Mouse (Mus musculus) testis, postnatal 14 days (tissue): Measurements from ENCODE around the gene Steap4.
"Not testable (repeated sequence)": the region's sequence is repeated elsewhere in the genome, so short reads cannot be mapped to it uniquely, and the experiment has no call there.

Source experiments
- DNase-seq: peaks from one replicate; pipeline ENCODE4 v3.0.0; 2021; ENCODE audit warnings: low spot score

The Steap4 gene

GRCm38 (mm10) chr5:7960176-7960575 lies at the start of gene Steap4:
Gene Steap4 (plus strand): TSS chr5:7960457.
- DNase-seq = peak; percentile 27

DNA sequence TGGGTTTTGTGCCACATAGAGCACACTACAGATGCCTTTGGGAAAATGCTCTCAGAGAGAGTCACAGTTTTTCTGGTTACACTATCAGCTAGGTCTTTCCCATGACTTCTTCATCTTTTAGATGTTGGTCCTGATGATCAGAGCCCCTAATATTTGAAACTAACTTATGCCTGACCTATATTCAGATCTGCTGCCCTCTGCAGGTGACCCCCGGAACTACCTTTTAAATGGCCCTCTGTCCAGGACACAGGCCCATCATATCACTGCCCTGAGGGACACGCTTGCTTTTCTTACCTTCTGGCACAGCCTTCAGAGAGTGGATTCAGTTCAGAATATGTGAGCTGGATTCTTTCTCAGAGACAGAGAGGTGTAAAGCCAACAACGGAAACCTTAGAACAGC lies 48.3 kb upstream of the Steap4 start:
- no peak for DNase-seq

DNA sequence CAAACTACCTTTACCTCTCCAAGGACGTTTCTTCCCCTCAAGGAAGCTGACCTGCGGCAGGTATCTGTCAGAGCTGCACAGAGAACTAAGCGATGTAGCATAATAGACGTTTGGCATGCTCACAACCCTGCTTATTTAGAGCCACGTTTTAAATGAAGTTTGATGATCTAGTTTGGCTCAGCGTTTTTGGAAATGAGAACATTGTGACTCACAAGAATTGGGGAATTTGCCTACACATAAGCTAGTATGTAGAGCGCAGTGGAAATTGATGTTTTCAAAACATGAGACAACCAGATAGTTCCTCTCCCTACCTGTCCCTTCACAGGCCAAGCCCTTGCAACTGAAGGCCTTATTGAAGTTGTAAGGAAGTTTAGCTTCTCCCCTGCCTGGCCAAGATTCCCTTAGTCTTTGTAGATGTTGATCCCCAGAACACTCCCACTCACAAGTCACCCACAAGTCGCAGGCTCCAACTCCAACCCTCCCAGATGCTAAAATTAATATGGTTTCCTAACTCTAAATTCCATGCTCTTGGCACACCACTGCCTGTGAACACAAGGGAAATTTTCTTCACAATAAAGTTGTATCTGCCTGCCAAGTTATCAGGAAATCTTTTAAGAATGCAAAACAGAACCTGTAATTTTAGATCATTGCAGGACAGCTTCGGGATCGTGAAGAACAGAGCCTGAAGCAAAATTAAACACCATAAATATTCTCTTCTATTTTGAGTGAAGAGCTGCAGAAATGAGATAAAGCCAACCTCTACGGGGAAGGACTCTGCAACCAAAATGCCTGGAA lies 42.6 kb upstream of the Steap4 start:
- no peak for DNase-seq

GRCm38 (mm10) chr5:7918296-7918579 lies 42.0 kb upstream of the Steap4 start:
- no peak for DNase-seq

DNA sequence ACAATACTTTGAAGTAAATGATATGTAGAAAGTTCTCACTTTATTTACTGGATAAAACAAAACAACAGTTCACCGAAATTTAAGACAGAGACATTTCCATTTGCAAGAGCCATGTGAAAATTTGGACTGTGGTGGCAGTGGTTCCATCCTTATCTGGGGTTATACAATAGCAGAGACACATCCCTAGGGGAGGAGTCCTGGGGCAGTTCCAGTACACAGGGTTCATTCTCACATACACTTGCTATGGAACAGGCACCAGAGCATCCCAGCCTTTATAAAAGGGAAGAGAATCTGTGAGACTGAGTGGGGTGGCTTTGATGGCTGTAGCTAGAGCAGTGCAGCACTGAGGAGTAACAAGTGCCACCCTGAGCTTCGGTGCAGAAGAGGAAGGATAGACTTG lies 40.6 kb upstream of the Steap4 start:
- DNase-seq = no peak

- no peak for DNase-seq
Measured at GRCm38 (mm10) chr5:7922751-7923150, 37.5 kb upstream of the Steap4 start.

DNA sequence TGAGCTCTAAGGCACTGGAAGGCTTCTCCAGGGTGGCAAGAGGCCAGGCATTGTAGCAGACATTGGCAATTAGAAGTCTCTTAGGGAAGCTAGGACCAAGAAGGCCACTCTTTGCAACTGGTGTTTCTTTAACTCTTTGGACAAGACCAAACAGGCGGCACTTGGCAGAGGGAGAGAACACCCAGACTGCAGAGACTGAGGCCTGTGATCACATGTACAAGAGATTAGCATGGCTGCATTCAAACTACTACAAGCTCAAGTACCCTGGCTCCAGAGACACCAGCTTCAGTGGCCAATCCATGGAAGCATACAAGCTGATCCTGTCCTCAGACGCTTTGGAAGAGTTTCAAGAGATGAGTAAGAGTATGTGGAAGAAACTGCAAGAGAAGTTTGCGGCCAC lies 36.6 kb upstream of the Steap4 start:
- DNase-seq = no peak

- no peak for DNase-seq
Measured at GRCm38 (mm10) chr5:7932234-7933221, 27.7 kb upstream of the Steap4 start.

- DNase-seq = not testable (repeated sequence)
Measured at GRCm38 (mm10) chr5:7933495-7933894, 26.8 kb upstream of the Steap4 start.

- no peak for DNase-seq
Measured at GRCm38 (mm10) chr5:7933933-7934675, 26.2 kb upstream of the Steap4 start.

DNA sequence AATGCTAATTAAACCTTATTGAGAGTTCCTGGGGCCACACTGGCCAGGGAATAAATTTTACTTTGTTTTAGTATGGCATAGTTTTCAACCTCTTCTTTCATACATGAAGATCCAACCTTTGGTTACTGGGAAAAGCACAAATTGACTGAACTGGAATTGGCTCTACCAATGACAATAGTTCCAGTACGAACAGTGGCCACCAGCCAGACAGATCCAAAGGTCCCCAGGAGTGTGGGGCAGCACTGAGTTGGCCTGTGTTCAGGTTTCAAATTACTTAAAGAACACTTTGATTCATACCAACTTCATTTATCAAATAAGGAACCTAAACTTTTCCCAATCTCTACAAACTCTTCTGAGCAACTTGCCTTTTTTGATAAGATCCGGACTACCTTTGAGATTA lies 5.4 kb upstream of the Steap4 start:
- DNase-seq = no peak

DNA sequence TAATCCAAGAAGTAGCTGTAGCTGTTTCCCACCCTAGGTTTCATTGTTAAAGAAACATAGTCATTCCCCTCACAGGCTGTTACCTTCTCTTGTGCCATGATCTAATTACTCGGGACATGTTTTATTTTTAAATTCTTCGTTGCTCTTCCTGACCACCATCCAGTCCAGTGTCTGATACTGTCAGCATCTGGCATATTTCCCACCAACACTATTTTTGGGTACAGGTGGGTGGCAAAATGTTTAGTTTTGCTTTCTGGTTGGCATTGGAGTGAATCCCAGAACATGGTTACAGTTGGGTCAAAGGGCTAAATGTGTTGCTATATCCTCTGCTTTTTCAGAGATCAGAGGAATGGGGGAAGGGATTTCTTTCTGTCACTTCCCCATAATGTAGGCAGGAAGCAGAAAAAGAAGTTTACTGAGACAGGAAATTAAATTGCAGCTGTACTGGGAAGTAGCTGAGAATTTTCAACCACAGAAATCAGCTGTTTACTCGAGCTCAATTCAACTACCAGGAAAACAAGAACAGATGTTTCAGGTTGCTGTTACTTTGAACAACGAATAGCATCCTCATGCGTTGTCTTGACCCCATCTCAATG lies 4.8 kb upstream of the Steap4 start:
- no peak for DNase-seq

DNA sequence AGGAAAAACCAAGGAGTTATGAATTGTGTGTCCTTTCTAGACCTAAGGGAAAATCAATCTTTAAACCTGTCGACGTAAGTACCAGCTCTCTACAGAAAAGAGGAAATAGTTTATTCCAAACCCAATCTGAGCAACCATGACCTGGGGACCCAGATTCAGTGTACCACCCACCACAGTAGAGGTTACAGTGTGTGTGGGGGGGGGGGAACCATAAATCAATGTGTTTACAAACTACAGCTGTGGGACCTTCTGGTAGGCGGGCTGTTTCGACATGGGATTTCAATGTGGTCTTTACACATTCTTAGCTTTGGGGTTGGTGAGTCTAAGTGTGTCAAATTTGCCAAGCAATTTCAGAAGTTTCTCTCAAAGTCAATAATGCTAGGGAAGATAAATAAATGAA lies 2.2 kb upstream of the Steap4 start:
- DNase-seq = no peak

- no peak for DNase-seq
Measured at GRCm38 (mm10) chr5:7959286-7959685, 971 bp upstream of the Steap4 start.

DNA sequence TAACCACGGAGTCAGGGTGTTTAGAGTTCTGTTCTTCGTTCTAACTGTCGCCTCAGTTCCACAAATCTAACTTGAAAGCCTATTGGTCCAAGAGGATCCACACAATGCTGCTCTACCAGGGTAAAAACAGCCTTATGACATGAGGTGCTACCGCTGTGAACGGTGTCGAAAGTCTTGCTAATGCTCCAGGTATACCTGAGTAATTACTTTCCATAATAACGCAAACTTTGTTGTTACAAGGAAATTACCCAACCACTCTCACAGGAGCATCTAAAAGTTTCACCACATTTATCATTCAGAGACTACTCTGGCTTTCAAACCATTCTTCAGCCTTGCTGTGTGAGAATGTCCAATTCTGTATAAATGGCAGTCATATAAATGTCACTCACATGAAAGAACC lies 856 bp downstream of the Steap4 start:
- no peak for DNase-seq

- DNase-seq = no peak
Measured at GRCm38 (mm10) chr5:7965281-7965680, 5.0 kb downstream of the Steap4 start.

- no peak for DNase-seq
Measured at GRCm38 (mm10) chr5:7968152-7968551, 7.9 kb downstream of the Steap4 start.

DNA sequence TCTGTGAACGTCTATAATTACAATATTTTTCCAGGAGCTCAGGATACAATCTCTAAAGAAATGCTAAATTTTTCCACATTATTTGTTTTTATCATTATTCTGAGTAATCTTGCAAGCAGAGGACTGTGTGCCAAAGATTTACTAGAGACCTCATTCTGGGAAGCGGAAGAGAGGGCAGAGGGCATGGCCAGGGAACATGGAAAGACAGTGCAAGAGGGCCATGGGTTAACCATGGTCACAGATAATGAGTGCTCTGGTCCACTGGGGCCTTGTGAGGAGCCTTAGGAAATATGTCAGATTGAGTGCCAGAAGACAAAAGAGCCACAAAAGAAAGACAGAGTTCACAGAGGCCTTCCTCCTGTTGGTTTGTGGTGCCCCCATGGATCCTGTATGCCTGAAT lies 12.0 kb downstream of the Steap4 start:
- DNase-seq = no peak

DNA sequence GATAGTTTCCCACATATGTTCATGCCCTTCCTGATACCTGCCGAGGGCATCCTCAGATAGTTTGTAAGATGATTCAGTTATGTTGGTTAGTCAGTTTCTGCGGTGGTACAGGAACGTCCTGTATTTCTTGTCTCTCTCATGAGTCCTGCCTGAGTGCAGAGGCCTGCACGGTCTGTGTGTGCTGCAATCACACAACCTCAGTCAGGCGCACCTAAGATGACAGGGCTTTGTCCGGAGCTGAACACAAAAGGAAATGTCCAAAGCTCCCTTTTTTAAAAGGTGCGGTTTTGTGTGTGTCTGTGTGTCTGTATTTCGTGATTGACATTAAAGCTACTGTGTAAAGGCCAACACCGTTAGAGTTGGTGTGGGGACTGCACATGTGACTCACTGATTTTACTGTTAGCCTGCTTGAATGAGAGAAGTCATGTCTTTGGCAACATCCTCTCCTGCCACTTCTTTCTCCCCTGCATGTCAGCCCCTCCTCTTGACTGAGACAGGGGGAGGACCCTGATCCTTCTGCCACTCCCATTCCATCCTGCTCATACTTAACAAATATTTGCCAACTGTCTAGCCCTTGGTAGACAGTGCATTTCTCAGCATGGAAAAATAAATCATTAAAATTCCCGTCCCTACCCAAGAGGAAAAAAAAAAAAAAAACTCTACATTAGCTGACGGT lies 14.4 kb downstream of the Steap4 start:
- no peak for DNase-seq

GRCm38 (mm10) chr5:7980586-7980985 lies 20.3 kb downstream of the Steap4 start:
- DNase-seq = no peak

DNA sequence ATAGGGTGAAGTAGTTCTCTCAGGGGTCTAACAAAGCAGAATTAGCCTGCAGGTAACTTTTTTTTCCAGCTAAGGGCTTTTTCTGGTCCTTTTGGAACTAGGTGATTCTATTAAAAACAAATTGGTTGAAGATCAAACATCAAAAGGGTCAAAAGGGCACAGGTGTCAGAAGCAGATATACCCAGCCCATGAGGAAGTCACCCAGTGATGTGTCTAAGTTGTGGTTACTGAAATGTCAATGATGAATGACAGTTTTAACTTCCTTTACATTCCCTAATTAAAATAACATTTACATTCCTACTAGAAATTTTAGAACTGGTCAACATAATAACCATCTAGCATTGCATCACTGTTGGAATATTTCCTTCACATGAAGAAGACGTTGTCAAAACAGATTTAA lies 27.7 kb downstream of the Steap4 start:
- DNase-seq = no peak

- no peak for DNase-seq
Measured at GRCm38 (mm10) chr5:7988415-7988814, 28.2 kb downstream of the Steap4 start.
